Mouse (Mus musculus) ES-Bruce4 (cell line): Measurements from ENCODE around the gene Pdgfc.

Experiments
- CTCF ChIP-seq: IDR thresholded peaks from one replicate; pipeline ENCODE4 v1.8.1; 2011; ENCODE audit warnings: low read depth, low read length
- EP300 ChIP-seq: IDR thresholded peaks from 2 replicates; pipeline ENCODE4 v1.6.1; 2011; ENCODE audit warnings: low read depth, low read length; ENCODE audit not compliant: insufficient read depth
- POLR2A ChIP-seq: IDR thresholded peaks from one replicate; pipeline ENCODE4 v1.8.1; 2011; ENCODE audit warnings: low read length; ENCODE audit not compliant: insufficient read depth

GRCm38 (mm10) chr3:81009899-81010298 lies 26.3 kb upstream of the Pdgfc start:
- no peak for TF ChIP-seq POLR2A
- no peak for TF ChIP-seq EP300
- TF ChIP-seq CTCF: no peak
